Mouse (Mus musculus) spleen, adult 2 months (tissue): Measurements from ENCODE around the gene Ryr3.

Experiments
- CTCF ChIP-seq: fragments of 200-500 bp; IDR thresholded peaks from 2 replicates; pipeline ENCODE4 v1.5.1; 2011; ENCODE audit warnings: mild to moderate bottlenecking, inconsistent platforms; ENCODE audit not compliant: insufficient read depth, insufficient read length, insufficient replicate concordance; ENCODE audit errors: extremely low read depth
- POLR2A ChIP-seq: fragments of 200-500 bp; IDR thresholded peaks from 2 replicates; pipeline ENCODE4 v1.6.1; 2011; ENCODE audit warnings: low read depth, low read length, inconsistent platforms

DNA sequence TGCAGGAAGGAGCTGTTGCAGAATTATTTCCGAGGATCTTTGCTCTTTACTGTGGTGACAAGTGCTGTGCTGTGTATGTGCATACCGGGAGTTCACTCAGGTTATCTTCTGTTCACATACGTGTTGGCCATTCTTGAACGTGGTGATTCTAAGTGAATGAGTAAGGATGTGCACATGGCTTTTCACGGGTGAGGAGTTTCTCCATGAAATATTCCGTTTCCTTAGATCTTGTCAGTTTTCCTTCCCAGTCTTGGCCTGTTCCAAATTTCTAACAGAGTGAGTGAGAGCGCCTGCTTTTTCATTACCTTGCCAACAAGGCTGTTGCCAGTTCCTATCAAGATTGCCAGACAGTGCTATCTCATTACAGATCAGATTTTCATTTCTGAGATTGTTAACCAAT, 625.9 kb downstream of the Ryr3 start:
- TF ChIP-seq CTCF (no peak), POLR2A (no peak)
